Mouse (Mus musculus): Measurements from ENCODE around the gene Fgfr2. TPM values are rescaled to one million over a fixed set of nuclear protein-coding genes. Genes with fewer than 3 reads are reported as not detected.

The Fgfr2 gene
- polyA plus RNA-seq, 1 experiment from 2014 or later: 34.1 TPM

- Histone ChIP-seq H3K4me1 (replicated peaks) (peaks cover 10% of the 10 kb centered on the region), H3K27ac (ENCODE audit: poor library complexity, severe bottlenecking) (no peak overlapping the region), H3K4me3 (no peak overlapping the region), H3K27me3 (replicated peaks) (peaks cover 65% of the 10 kb centered on the region), H3K4me2 (no peak overlapping the region), H3K9me3 (replicated peaks) (no peaks in the 10 kb centered on the region), H3K9ac (no peak overlapping the region), H3K36me3 (no peaks in the 10 kb centered on the region)
- ATAC-seq (ENCODE audit: insufficient number of reproducible peaks, low FRiP score): no peak
- whole genome bisulfite sequencing: 66% methylated on average over 6 of the region's 6 CpGs
Observed at GRCm38 (mm10) chr7:130315221-130315620, 2807.9 kb downstream of the Fgfr2 start.

GRCm38 (mm10) chr7:130314658-130315057 lies 2808.5 kb downstream of the Fgfr2 start:
- WGBS: 85% methylated on average over 6 of the region's 6 CpGs
- ATAC-seq (ENCODE audit: insufficient number of reproducible peaks, low FRiP score): no peak
- Histone ChIP-seq H3K9me3 (replicated peaks) (no peaks in the 10 kb centered on the region), H3K27me3 (replicated peaks) (peaks cover 67% of the 10 kb centered on the region), H3K27ac (ENCODE audit: poor library complexity, severe bottlenecking) (no peak overlapping the region), H3K4me1 (replicated peaks) (peaks cover 5% of the 10 kb centered on the region), H3K36me3 (no peaks in the 10 kb centered on the region), H3K4me3 (no peak overlapping the region), H3K9ac (no peak overlapping the region), H3K4me2 (no peak overlapping the region)

DNA sequence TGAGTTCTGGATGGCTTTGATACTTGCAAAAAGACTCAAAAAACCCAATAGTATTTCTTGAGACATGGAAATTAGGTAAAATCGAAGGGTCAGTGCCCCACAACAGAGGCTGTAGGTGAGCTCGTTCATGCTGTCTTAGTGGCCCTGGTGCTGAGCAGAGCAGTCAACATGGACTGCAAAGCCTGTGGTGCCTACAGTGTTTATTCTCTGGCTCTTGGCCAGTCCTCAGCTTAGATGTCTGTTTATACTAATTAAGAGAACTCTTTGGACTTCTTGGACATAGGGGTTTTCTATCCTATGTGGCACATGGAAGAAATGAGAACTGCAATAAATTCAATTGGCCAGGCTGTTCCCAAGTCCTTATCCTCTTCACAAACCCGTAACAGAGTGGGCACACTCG lies 2811.8 kb downstream of the Fgfr2 start:
- no peaks in the 10 kb centered on the region for H3K9me3 ChIP-seq (replicated peaks)
- WGBS: 70% methylated on average over 4 of the region's 4 CpGs
- no peak overlapping the region for H3K9ac ChIP-seq
- no peak overlapping the region for H3K4me3 ChIP-seq
- no peaks in the 10 kb centered on the region for H3K36me3 ChIP-seq
- H3K27me3 ChIP-seq (replicated peaks): peaks cover 79% of the 10 kb centered on the region
- H3K27ac ChIP-seq (ENCODE audit: poor library complexity, severe bottlenecking): no peak overlapping the region
- no peak for ATAC-seq (ENCODE audit: insufficient number of reproducible peaks, low FRiP score)
- no peak overlapping the region for H3K4me2 ChIP-seq
- H3K4me1 ChIP-seq (replicated peaks): peaks cover 4% of the 10 kb centered on the region; the same call in 1 of the 2 replicates

- no peaks in the 10 kb centered on the region for H3K9me3 ChIP-seq (replicated peaks)
- no peak overlapping the region for H3K4me2 ChIP-seq
- H3K4me3 ChIP-seq: no peak overlapping the region
- H3K9ac ChIP-seq: no peak overlapping the region
- H3K4me1 ChIP-seq (replicated peaks): no peaks in the 10 kb centered on the region
- H3K27ac ChIP-seq (ENCODE audit: poor library complexity, severe bottlenecking): no peak overlapping the region
- no peaks in the 10 kb centered on the region for H3K36me3 ChIP-seq
- 62% methylated on average over 2 of the region's 2 CpGs for WGBS
- H3K27me3 ChIP-seq (replicated peaks): peaks cover 79% of the 10 kb centered on the region
- no peak for ATAC-seq (ENCODE audit: insufficient number of reproducible peaks, low FRiP score)
Observed at GRCm38 (mm10) chr7:130309180-130309579, 2814.0 kb downstream of the Fgfr2 start.

GRCm38 (mm10) chr7:130307036-130307435 lies 2816.1 kb downstream of the Fgfr2 start:
- no peak for ATAC-seq (ENCODE audit: insufficient number of reproducible peaks, low FRiP score)
- Histone ChIP-seq H3K4me2 (no peak overlapping the region), H3K4me3 (no peak overlapping the region), H3K27ac (ENCODE audit: poor library complexity, severe bottlenecking) (no peak overlapping the region), H3K9ac (no peak overlapping the region), H3K4me1 (replicated peaks) (0 out of 2 replicates have a peak, but pooled peaks cover 5% of the 10 kb centered on the region), H3K27me3 (replicated peaks) (peaks cover 57% of the 10 kb centered on the region), H3K9me3 (replicated peaks) (no peaks in the 10 kb centered on the region), H3K36me3 (no peaks in the 10 kb centered on the region)
- 86% methylated on average over 3 of the region's 3 CpGs for WGBS

DNA sequence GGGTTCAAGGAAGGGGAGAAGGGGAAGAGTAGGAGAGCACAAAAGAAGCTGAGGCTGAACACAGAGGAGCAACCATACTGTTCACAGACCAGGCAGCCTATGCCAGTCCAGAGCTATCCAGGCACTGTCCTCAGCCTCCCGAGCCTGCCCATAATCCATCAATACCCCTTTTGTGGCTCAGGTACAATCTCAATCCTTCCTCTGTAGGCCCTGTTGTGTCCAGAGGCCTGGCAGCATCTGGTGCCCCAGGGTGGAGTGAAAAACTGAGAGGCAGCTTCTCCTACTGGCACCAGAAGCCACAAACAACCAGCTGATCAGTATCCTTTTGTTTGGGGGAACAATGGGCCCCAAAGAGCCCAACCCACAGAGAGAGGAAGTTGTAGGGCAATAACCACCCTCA lies 2818.5 kb downstream of the Fgfr2 start:
- H3K9me3 ChIP-seq (replicated peaks): 0 out of 2 replicates have a peak, but pooled peaks cover 4% of the 10 kb centered on the region
- H3K36me3 ChIP-seq: no peaks in the 10 kb centered on the region
- H3K4me3 ChIP-seq: no peak overlapping the region
- no peak overlapping the region for H3K4me2 ChIP-seq
- peaks cover 45% of the 10 kb centered on the region for H3K27me3 ChIP-seq (replicated peaks)
- no peak overlapping the region for H3K9ac ChIP-seq
- WGBS: 75% methylated on average over 1 of the region's 1 CpGs
- 0 out of 2 replicates have a peak, but pooled peaks cover 5% of the 10 kb centered on the region for H3K4me1 ChIP-seq (replicated peaks)
- no peak for ATAC-seq (ENCODE audit: insufficient number of reproducible peaks, low FRiP score)
- H3K27ac ChIP-seq (ENCODE audit: poor library complexity, severe bottlenecking): no peak overlapping the region

DNA sequence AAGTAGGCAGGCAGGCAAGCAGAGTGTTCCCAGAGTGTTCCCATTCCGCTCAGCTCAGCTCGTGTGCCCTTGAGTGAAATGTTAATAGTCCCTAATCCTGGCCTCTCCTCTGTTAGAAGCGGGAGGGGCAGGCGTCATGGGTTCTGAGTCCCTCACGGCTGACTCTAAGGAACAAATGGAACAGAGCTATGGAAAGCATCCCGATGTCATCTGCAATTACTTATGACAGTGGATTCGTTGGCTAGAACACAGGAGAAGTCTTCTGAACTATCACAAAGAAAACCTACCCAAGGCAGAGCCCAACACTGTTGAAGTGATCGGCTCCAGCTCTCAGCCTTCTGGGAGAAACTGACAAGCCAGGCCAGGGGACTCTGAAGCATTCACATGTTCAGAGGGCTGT lies 2819.7 kb downstream of the Fgfr2 start:
- no peak overlapping the region for H3K27ac ChIP-seq (ENCODE audit: poor library complexity, severe bottlenecking)
- peaks cover 12% of the 10 kb centered on the region for H3K4me1 ChIP-seq (replicated peaks)
- no peaks in the 10 kb centered on the region for H3K36me3 ChIP-seq
- ATAC-seq (ENCODE audit: insufficient number of reproducible peaks, low FRiP score): no peak
- H3K9ac ChIP-seq: no peak overlapping the region
- H3K4me3 ChIP-seq: no peak overlapping the region
- H3K27me3 ChIP-seq (replicated peaks): peaks cover 33% of the 10 kb centered on the region
- 0 out of 2 replicates have a peak, but pooled peaks cover 4% of the 10 kb centered on the region for H3K9me3 ChIP-seq (replicated peaks)
- 63% methylated on average over 8 of the region's 8 CpGs for WGBS
- no peak overlapping the region for H3K4me2 ChIP-seq

- Histone ChIP-seq H3K9me3 (replicated peaks) (0 out of 2 replicates have a peak, but pooled peaks cover 4% of the 10 kb centered on the region), H3K4me2 (no peak overlapping the region)
- WGBS: 84% methylated on average over 3 of the region's 3 CpGs
Observed at GRCm38 (mm10) chr7:130300606-130301005, 2822.5 kb downstream of the Fgfr2 start.

GRCm38 (mm10) chr7:130298926-130299594 lies 2824.1 kb downstream of the Fgfr2 start:
- Histone ChIP-seq H3K4me1 (replicated peaks) (peaks cover 12% of the 10 kb centered on the region), H3K27ac (ENCODE audit: poor library complexity, severe bottlenecking) (no peak overlapping the region), H3K9me3 (replicated peaks) (0 out of 2 replicates have a peak, but pooled peaks cover 4% of the 10 kb centered on the region), H3K27me3 (replicated peaks) (0 out of 2 replicates have a peak, but pooled peaks cover 5% of the 10 kb centered on the region), H3K4me3 (no peak overlapping the region), H3K36me3 (no peaks in the 10 kb centered on the region), H3K9ac (no peak overlapping the region), H3K4me2 (no peak overlapping the region)
- WGBS: 57% methylated on average over 3 of the region's 3 CpGs
- ATAC-seq (ENCODE audit: insufficient number of reproducible peaks, low FRiP score): peak; percentile 29; the same call in 1 of the 2 replicates

More at GRCm38 (mm10) chr7:130300606-130301005, 2822.5 kb downstream of the Fgfr2 start:
- H3K27ac ChIP-seq (ENCODE audit: poor library complexity, severe bottlenecking): no peak overlapping the region
- no peak for ATAC-seq (ENCODE audit: insufficient number of reproducible peaks, low FRiP score)
- peaks cover 12% of the 10 kb centered on the region for H3K4me1 ChIP-seq (replicated peaks)
- no peak overlapping the region for H3K4me3 ChIP-seq
- peaks cover 11% of the 10 kb centered on the region for H3K27me3 ChIP-seq (replicated peaks)
- H3K9ac ChIP-seq: no peak overlapping the region
- H3K36me3 ChIP-seq: no peaks in the 10 kb centered on the region

DNA sequence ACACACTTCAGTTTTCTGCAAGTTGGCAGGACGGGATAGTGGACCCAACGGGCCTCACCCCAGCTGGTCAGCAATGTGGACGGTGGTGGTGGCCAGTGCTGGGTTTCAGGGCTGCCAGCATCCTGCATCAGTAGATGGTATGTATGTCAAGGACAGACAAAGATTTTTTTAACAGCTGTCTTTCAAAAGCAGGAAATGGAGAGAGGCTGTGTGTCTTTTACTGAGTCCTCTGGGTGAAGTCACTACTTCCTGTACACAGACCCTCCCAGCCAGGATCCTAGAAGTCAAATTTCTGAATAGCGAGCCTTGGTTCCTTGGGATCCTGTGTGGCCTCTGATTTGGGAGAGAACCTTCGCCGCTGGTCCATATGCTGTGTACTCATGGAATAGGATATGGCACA lies 2832.0 kb downstream of the Fgfr2 start:
- ATAC-seq (ENCODE audit: insufficient number of reproducible peaks, low FRiP score): no peak
- no peak overlapping the region for H3K27ac ChIP-seq (ENCODE audit: poor library complexity, severe bottlenecking)

GRCm38 (mm10) chr7:130289428-130289790 lies 2833.7 kb downstream of the Fgfr2 start:
- ATAC-seq (ENCODE audit: insufficient number of reproducible peaks, low FRiP score): no peak
- Histone ChIP-seq H3K27ac (ENCODE audit: poor library complexity, severe bottlenecking) (no peak overlapping the region), H3K4me1 (replicated peaks) (peaks cover 32% of the 10 kb centered on the region), H3K36me3 (no peaks in the 10 kb centered on the region), H3K4me3 (no peak overlapping the region), H3K27me3 (replicated peaks) (peaks cover 20% of the 10 kb centered on the region; the same call in 1 of the 2 replicates), H3K9ac (no peak overlapping the region), H3K4me2 (0 out of 2 replicates have a peak overlapping the region, but pooled peaks have one; percentile 13), H3K9me3 (replicated peaks) (no peaks in the 10 kb centered on the region)
- WGBS: 59% methylated on average over 9 of the region's 9 CpGs

More for the DNA sequence above, 2832.0 kb downstream of the Fgfr2 start:
- WGBS: 62% methylated on average over 6 of the region's 6 CpGs
- no peak overlapping the region for H3K9ac ChIP-seq
- H3K36me3 ChIP-seq: no peaks in the 10 kb centered on the region
- no peak overlapping the region for H3K4me2 ChIP-seq
- H3K9me3 ChIP-seq (replicated peaks): no peaks in the 10 kb centered on the region
- peaks cover 32% of the 10 kb centered on the region for H3K4me1 ChIP-seq (replicated peaks)
- H3K27me3 ChIP-seq (replicated peaks): peaks cover 14% of the 10 kb centered on the region; the same call in 1 of the 2 replicates
- no peak overlapping the region for H3K4me3 ChIP-seq
